Mouse (Mus musculus): Measurements from ENCODE around the gene Hdgfl3. TPM values are rescaled to one million over a fixed set of nuclear protein-coding genes. Genes with fewer than 3 reads are reported as not detected.

Gene Hdgfl3
- polyA plus RNA-seq, 1 experiment from 2014 or later: 15.0 TPM

DNA sequence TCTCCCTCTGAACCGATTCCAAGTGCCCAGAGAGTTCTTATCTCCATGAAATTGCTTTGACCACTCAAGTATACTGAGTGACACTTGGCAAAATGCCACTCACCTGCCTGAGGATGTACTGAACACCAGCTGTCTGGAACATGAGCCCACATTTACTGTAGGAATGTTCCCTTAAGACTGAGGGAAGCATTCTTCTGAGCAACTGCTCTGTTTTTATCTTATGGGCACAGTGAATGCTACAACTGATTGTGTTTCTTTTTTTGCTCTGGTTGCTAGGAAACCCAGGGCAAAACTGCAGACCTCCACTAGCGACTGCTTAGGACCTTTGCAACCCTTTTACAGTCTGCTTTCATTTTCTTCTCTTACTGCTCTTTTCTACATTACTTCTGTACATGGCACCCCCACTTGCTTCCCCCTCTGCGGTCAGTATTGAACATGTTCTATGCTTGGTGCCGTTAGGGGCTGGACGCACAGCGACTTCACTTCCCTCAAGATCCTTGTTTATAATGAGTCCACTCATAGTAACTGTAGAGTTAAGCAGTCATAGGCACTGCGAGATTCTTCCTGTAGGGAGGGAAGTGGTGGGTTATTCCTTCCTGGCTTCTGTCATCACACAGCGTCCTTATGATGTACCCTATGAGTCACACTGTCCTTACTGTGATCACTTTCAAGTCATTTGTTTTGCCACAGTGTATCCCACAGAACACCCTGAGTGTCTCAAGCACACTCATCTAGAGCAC lies 79.5 kb downstream of the Hdgfl3 start:
- peaks cover 13% of the 10 kb centered on the region for H3K4me1 ChIP-seq

DNA sequence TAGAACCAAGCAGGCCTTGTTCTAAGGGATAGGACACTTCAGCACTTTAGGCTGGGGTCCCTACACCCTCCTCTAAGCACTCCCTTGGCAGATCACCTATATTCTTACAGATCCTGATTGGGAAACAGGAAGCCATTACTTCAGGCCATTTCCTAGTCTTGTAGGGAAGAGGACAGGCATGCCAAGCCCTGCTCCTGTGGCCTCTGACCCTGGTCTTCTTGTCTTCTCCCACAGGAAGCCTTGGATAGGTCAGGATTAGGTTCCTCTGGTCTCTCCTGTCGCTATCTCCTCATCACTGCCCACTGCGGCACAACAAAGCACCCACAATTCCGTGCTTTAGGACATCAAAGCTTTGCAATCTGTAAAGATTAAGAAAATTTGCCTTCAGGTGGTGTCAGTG lies 82.6 kb downstream of the Hdgfl3 start:
- no peaks in the 10 kb centered on the region for H3K36me3 ChIP-seq
- H3K9me3 ChIP-seq (replicated peaks): no peaks in the 10 kb centered on the region
- peaks cover 3% of the 10 kb centered on the region for H3K27me3 ChIP-seq
- H3K9ac ChIP-seq: no peak overlapping the region
- no peaks in the 10 kb centered on the region for H3K4me1 ChIP-seq
- H3K4me3 ChIP-seq (replicated peaks): no peak overlapping the region
- no peak for ATAC-seq (ENCODE audit: insufficient number of reproducible peaks, low FRiP score, low TSS enrichment, low read depth)
- H3K4me2 ChIP-seq (replicated peaks): no peak overlapping the region
- 53% methylated on average over 3 of the region's 3 CpGs for WGBS
- H3K27ac ChIP-seq (replicated peaks): no peak overlapping the region

More for the DNA sequence above, 79.5 kb downstream of the Hdgfl3 start:
- Histone ChIP-seq H3K4me3 (replicated peaks) (no peak overlapping the region), H3K4me2 (replicated peaks) (no peak overlapping the region), H3K36me3 (no peaks in the 10 kb centered on the region), H3K27me3 (peaks cover 33% of the 10 kb centered on the region), H3K9me3 (replicated peaks) (no peaks in the 10 kb centered on the region), H3K27ac (replicated peaks) (no peak overlapping the region; the same call in 1 of the 2 replicates), H3K9ac (no peak overlapping the region)
- 67% methylated on average over 8 of the region's 8 CpGs for WGBS
- no peak; the same call in 1 of the 2 replicates for ATAC-seq (ENCODE audit: insufficient number of reproducible peaks, low FRiP score, low TSS enrichment, low read depth)

DNA sequence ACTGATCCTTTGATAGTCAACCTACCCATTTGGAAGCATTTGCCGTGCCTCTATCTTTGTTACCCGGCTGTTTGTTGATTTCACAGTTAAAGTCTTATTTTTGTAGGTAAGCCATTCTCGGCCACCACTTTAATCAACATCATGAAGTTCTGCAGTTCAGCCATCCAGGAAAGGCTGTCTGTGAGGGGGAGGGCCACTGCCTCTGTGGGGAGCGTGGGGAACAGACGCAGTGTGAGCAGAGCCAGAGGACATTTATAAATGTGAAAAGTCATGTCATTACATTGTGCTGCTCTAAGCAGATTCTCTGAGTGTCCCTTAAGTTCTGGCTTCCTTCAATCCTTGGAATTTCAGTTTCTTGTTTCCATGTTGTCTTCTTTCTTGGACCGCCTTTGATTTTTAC lies 84.1 kb downstream of the Hdgfl3 start:
- H3K27me3 ChIP-seq: no peaks in the 10 kb centered on the region
- H3K36me3 ChIP-seq: no peaks in the 10 kb centered on the region
- no peak overlapping the region for H3K27ac ChIP-seq (replicated peaks)
- H3K4me1 ChIP-seq: no peaks in the 10 kb centered on the region
- H3K9me3 ChIP-seq (replicated peaks): no peaks in the 10 kb centered on the region
- no peak for ATAC-seq (ENCODE audit: insufficient number of reproducible peaks, low FRiP score, low TSS enrichment, low read depth)
- no peak overlapping the region for H3K9ac ChIP-seq
- H3K4me2 ChIP-seq (replicated peaks): no peak overlapping the region
- H3K4me3 ChIP-seq (replicated peaks): no peak overlapping the region
- 78% methylated on average over 6 of the region's 6 CpGs for WGBS

DNA sequence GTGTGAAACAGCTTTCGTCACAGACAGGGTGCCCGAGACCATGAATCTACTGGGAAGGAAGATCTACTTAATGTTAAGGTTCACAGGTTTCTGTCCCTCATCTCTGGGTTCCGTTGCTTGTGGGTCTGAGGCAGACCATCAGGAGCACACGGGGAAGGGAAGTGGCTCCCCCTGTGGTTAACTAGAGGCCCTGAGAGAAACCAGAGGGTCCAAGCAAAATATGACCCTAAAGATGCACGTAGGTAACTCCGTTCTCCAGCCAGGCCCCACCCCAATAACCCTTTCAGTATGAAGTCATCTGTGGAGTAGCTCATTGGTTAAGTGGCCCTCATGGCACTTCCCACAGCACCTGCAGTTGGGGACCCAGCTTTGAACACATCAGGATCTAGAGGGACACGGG lies 84.6 kb downstream of the Hdgfl3 start:
- Histone ChIP-seq H3K4me1 (no peaks in the 10 kb centered on the region), H3K36me3 (no peaks in the 10 kb centered on the region), H3K4me3 (replicated peaks) (no peak overlapping the region), H3K9ac (no peak overlapping the region), H3K27ac (replicated peaks) (no peak overlapping the region), H3K9me3 (replicated peaks) (no peaks in the 10 kb centered on the region), H3K4me2 (replicated peaks) (no peak overlapping the region), H3K27me3 (no peaks in the 10 kb centered on the region)
- no peak for ATAC-seq (ENCODE audit: insufficient number of reproducible peaks, low FRiP score, low TSS enrichment, low read depth)
- WGBS: 85% methylated on average over 7 of the region's 7 CpGs

DNA sequence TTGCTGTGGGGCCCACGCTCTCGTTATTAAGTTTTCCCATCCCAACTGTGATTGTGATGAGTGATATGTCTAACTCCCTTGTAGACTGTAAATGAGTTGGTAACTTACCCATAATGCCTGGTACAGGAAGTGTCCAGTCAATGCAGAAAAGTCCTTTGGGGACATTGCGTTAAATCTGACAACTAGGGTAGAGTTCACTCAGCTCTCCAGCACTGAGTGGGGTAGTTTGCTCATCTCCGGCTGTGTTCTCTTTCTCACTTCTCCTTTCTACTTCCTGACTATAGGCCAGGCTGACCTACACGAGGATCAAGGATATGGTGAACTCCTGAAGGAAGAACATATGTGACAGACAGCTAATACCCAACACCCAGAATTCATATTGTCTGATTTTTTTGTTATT lies 85.1 kb downstream of the Hdgfl3 start:
- H3K36me3 ChIP-seq: no peaks in the 10 kb centered on the region
- no peaks in the 10 kb centered on the region for H3K4me1 ChIP-seq
- H3K9me3 ChIP-seq (replicated peaks): no peaks in the 10 kb centered on the region
- no peaks in the 10 kb centered on the region for H3K27me3 ChIP-seq
- 86% methylated on average over 5 of the region's 5 CpGs for WGBS
- H3K4me3 ChIP-seq (replicated peaks): no peak overlapping the region
- H3K4me2 ChIP-seq (replicated peaks): no peak overlapping the region
- no peak overlapping the region for H3K27ac ChIP-seq (replicated peaks)
- no peak for ATAC-seq (ENCODE audit: insufficient number of reproducible peaks, low FRiP score, low TSS enrichment, low read depth)
- H3K9ac ChIP-seq: no peak overlapping the region

DNA sequence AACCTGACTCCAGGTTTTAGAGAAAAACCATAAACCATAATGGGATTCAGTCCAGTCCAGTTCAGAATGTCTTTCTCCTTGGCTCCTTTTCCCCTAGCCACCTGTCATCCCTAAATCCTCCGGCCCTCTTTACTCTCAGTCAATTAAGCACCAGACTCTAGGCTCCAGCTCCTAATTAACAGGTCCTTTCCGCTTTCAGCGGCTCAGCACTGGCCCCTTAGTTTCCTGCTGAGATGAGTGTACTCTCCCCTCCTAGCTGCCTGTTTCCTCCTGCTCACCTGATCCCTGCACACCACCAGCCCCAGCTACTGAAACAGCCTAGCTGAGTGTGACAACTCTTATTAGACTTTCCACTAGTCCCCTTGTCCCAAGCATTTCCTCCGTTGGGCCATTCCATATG lies 86.5 kb downstream of the Hdgfl3 start:
- no peak for ATAC-seq (ENCODE audit: insufficient number of reproducible peaks, low FRiP score, low TSS enrichment, low read depth)
- Histone ChIP-seq H3K36me3 (no peaks in the 10 kb centered on the region), H3K4me3 (replicated peaks) (no peak overlapping the region), H3K4me1 (no peaks in the 10 kb centered on the region), H3K27me3 (no peaks in the 10 kb centered on the region), H3K27ac (replicated peaks) (no peak overlapping the region), H3K9ac (no peak overlapping the region), H3K9me3 (replicated peaks) (no peaks in the 10 kb centered on the region), H3K4me2 (replicated peaks) (no peak overlapping the region)
- 31% methylated on average over 4 of the region's 4 CpGs for WGBS

DNA sequence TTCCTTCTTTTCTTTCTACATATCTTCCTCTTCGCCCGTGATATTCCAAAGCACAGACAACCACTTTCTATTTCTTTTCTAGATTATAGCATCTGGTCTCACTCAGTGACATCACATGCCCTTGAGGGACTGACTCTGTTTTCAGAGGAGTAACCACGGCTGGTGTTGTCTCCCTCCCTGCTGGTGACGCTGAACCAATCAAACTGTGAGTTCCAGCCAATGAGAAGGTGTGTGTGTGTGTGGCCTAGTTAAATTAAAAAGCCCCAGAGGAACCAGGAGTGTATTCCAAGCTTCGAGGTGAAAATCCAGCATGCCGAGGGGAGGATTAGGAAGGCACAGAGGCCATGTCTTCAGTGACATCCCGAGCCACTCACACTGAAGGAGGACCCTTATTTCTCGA lies 87.3 kb downstream of the Hdgfl3 start:
- 13% methylated on average over 8 of the region's 8 CpGs for WGBS
- Histone ChIP-seq H3K9me3 (replicated peaks) (no peaks in the 10 kb centered on the region), H3K9ac (no peak overlapping the region), H3K4me3 (replicated peaks) (no peak overlapping the region), H3K27me3 (no peaks in the 10 kb centered on the region), H3K27ac (replicated peaks) (no peak overlapping the region), H3K4me1 (no peaks in the 10 kb centered on the region), H3K4me2 (replicated peaks) (no peak overlapping the region), H3K36me3 (no peaks in the 10 kb centered on the region)
- no peak for ATAC-seq (ENCODE audit: insufficient number of reproducible peaks, low FRiP score, low TSS enrichment, low read depth)

DNA sequence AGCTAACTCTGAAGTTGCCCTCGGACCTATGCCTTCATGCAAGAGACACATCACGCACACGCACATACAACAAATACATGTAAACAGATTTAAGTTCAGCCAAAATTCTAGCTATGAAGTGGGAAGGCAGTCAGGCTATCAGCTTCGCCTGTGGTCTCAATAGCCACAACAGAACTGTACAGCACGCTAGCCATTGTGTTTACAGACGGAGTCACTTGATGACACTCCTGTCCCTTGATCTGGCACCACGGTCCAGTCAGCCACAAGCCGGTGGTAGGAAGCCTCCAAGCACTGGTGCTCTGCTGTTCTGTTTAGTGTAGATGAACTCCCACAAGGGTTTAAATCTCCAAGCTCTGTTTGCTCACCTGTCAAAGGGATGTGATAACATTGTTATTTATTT lies 88.3 kb downstream of the Hdgfl3 start:
- no peaks in the 10 kb centered on the region for H3K9me3 ChIP-seq (replicated peaks)
- H3K4me2 ChIP-seq (replicated peaks): no peak overlapping the region
- 83% methylated on average over 8 of the region's 8 CpGs for WGBS
- no peak overlapping the region for H3K4me3 ChIP-seq (replicated peaks)
- 0 out of 2 replicates have a peak, but pooled peaks cover 3% of the 10 kb centered on the region for H3K4me1 ChIP-seq
- H3K27me3 ChIP-seq: no peaks in the 10 kb centered on the region
- no peaks in the 10 kb centered on the region for H3K36me3 ChIP-seq
- no peak overlapping the region for H3K27ac ChIP-seq (replicated peaks)
- no peak overlapping the region for H3K9ac ChIP-seq
- no peak for ATAC-seq (ENCODE audit: insufficient number of reproducible peaks, low FRiP score, low TSS enrichment, low read depth)

DNA sequence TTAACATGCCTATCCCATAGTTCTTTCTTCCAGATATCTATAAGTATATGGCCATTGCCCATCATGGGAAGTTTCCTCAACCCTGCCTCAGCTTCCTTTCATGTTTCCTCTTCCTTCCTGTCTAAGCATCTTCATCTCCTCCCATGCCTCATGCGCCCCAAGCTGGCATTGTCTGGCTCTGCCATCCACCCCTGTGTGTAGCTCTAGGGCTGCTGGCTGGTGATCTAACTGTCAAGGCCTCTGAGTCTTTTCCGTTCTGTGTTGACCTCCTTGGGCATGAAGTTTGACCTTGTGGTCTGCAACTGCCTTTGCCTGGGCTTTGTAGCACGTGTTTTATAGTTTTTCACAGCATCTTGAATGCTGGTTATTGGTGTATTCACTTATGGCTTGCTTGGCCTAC lies 89.0 kb downstream of the Hdgfl3 start:
- Histone ChIP-seq H3K9ac (no peak overlapping the region), H3K27ac (replicated peaks) (no peak overlapping the region), H3K4me3 (replicated peaks) (no peak overlapping the region), H3K9me3 (replicated peaks) (no peaks in the 10 kb centered on the region), H3K27me3 (no peaks in the 10 kb centered on the region), H3K4me2 (replicated peaks) (no peak overlapping the region), H3K36me3 (no peaks in the 10 kb centered on the region), H3K4me1 (0 out of 2 replicates have a peak, but pooled peaks cover 5% of the 10 kb centered on the region)
- no peak for ATAC-seq (ENCODE audit: insufficient number of reproducible peaks, low FRiP score, low TSS enrichment, low read depth)
- 76% methylated on average over 3 of the region's 3 CpGs for WGBS

DNA sequence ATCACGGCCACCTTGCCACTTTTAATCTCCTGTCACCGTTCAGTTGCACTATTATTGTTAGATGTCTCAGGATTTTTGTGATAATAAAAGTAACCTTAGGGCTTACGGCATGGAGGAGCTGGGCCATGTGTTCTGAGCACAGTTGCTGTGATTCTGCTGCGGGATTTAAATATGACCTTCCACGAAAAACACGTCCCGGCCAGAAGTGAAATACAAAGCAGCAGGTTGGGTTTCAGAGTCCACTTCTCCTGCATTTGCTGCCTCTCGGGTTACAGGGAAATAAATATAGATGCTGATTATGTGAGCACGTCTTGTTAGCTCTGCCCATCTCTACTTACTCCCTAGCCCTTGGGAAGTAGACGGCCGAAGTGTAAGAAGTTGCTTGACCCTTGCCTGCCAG lies 89.5 kb downstream of the Hdgfl3 start:
- Histone ChIP-seq H3K4me1 (0 out of 2 replicates have a peak, but pooled peaks cover 5% of the 10 kb centered on the region), H3K4me2 (replicated peaks) (no peak overlapping the region), H3K36me3 (no peaks in the 10 kb centered on the region), H3K27ac (replicated peaks) (no peak overlapping the region), H3K27me3 (no peaks in the 10 kb centered on the region), H3K9me3 (replicated peaks) (no peaks in the 10 kb centered on the region), H3K9ac (no peak overlapping the region), H3K4me3 (replicated peaks) (no peak overlapping the region)
- ATAC-seq (ENCODE audit: insufficient number of reproducible peaks, low FRiP score, low TSS enrichment, low read depth): no peak
- 57% methylated on average over 11 of the region's 11 CpGs for WGBS

DNA sequence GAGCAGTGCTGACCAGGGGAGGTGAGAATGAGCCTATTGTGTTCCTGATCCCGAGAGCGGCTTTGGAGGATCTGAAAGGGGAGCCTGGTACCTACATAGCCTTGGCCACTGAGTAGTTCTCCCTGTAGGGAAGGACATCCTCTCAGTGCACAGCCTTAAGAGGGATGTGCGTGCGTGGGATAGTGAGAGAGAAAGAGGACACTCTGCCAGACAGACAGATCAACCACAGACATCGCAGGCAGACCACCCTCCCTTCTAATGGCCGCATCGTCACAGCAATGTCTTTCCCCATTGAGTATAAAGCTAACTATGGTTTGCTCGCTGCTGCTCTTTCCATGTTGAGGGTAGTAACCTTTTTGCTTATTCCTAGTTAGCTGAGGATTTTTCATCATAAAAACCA lies 90.4 kb downstream of the Hdgfl3 start:
- H3K27ac ChIP-seq (replicated peaks): no peak overlapping the region
- no peak overlapping the region for H3K4me3 ChIP-seq (replicated peaks)
- no peaks in the 10 kb centered on the region for H3K27me3 ChIP-seq
- 76% methylated on average over 8 of the region's 8 CpGs for WGBS
- no peak for ATAC-seq (ENCODE audit: insufficient number of reproducible peaks, low FRiP score, low TSS enrichment, low read depth)
- 0 out of 2 replicates have a peak, but pooled peaks cover 5% of the 10 kb centered on the region for H3K4me1 ChIP-seq
- H3K4me2 ChIP-seq (replicated peaks): no peak overlapping the region
- no peak overlapping the region for H3K9ac ChIP-seq
- no peaks in the 10 kb centered on the region for H3K36me3 ChIP-seq
- H3K9me3 ChIP-seq (replicated peaks): no peaks in the 10 kb centered on the region

DNA sequence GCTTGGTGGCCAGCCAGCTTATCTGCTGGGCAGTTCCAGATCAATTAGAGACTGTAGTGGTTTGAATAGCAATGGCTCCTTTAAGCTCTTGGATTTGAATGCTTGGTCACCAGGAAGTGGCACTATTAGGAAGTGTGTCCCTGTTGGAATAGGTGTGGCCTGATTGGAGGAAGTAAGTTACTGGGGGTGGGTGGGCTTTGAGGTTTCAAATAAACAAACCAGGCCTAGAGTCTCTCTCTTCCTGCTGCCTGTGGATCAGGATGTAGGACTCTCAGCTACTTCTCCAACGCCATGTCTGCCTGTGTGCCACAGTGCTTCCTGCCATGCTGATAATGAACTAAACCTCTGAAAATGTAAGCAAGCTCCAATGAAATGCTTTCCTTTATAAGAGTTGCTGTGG lies 91.3 kb downstream of the Hdgfl3 start:
- Histone ChIP-seq H3K9me3 (replicated peaks) (no peaks in the 10 kb centered on the region), H3K36me3 (no peaks in the 10 kb centered on the region), H3K9ac (no peak overlapping the region), H3K4me3 (replicated peaks) (no peak overlapping the region), H3K4me2 (replicated peaks) (no peak overlapping the region), H3K27ac (replicated peaks) (no peak overlapping the region), H3K4me1 (0 out of 2 replicates have a peak, but pooled peaks cover 5% of the 10 kb centered on the region), H3K27me3 (no peaks in the 10 kb centered on the region)
- WGBS: 73% methylated on average over 1 of the region's 1 CpGs
- no peak for ATAC-seq (ENCODE audit: insufficient number of reproducible peaks, low FRiP score, low TSS enrichment, low read depth)

All from embryonic facial prominence, embryonic 15.5 days (tissue).